Comparison of ENCODE assay signal across 18 mouse cellular contexts in genomic region chr7:64356661-64357060, GRCm38 (mm10). TPM values are rescaled to one million over a fixed set of nuclear protein-coding genes. Genes with fewer than 3 reads are reported as not detected.
DNase-seq lines count a peak whose midpoint lies in the region; ATAC-seq and TF ChIP-seq lines count a peak whose summit lies in the region.
"Had no signal": no experiment of that assay in that cellular context is flagged by ENCODE, and none has a peak within 500 bp of the region (broad histone marks: within the 10 kb centered on the region; RNA-seq: fewer than 3 reads in every experiment).

No protein-coding gene starts in this region.

- no peak for TF ChIP-seq POLR2A in testis, adult 2 months (IDR thresholded peaks at IDR 0.05; ENCODE audit: control insufficient read depth, low read depth, low read length)

- H3K4me1 ChIP-seq in liver, embryonic 16.5 days (ENCODE audit: control insufficient read depth, low read depth, low read length), result no peaks in the 10 kb centered on the region
- H3K4me1 ChIP-seq in liver, postnatal 0 days (ENCODE audit: insufficient read depth), result no peaks in the 10 kb centered on the region
- H3K4me1 ChIP-seq in testis, adult 2 months (ENCODE audit: control insufficient read depth, insufficient read depth, low read length), result no peaks in the 10 kb centered on the region; the same call in 1 of the 2 replicates
- H3K4me1 ChIP-seq: heart, embryonic 10.5 days had no signal

- H3K36me3 ChIP-seq in liver, embryonic 16.5 days (ENCODE audit: control insufficient read depth, insufficient read depth), result no peaks in the 10 kb centered on the region; the same call in 1 of the 2 replicates
- peaks cover 8% of the 10 kb centered on the region; the same call in 1 of the 2 replicates for H3K36me3 ChIP-seq in liver, postnatal 0 days (replicated peaks; ENCODE audit: insufficient read depth, low read length)
- H3K36me3 ChIP-seq in testis, adult 2 months (ENCODE audit: control insufficient read depth, insufficient read depth, low read length), result no peaks in the 10 kb centered on the region

- H3K9me3 ChIP-seq in liver, embryonic 16.5 days (replicated peaks; ENCODE audit: control insufficient read depth, low read length), result no peaks in the 10 kb centered on the region
- H3K9me3 ChIP-seq in liver, postnatal 0 days (ENCODE audit: low read length), result no peaks in the 10 kb centered on the region
- H3K9me3 ChIP-seq: forebrain, embryonic 10.5 days; forebrain, embryonic 13.5 days; heart, embryonic 10.5 days; heart, embryonic 13.5 days; hindbrain, embryonic 12.5 days; hindbrain, embryonic 15.5 days had no signal

- H3K4me2 ChIP-seq in liver, embryonic 16.5 days (ENCODE audit: low read depth, low read length), result no peak overlapping the region
- no peak overlapping the region for H3K4me2 ChIP-seq in liver, postnatal 0 days (ENCODE audit: low read depth, low read length)
- H3K4me2 ChIP-seq: forebrain, embryonic 13.5 days; heart, embryonic 13.5 days; hindbrain, embryonic 12.5 days; hindbrain, embryonic 15.5 days had no signal

- ATAC-seq in liver, embryonic 16.5 days (ENCODE audit: low read depth), result peak; percentile 15; the same call in 1 of the 2 replicates
- ATAC-seq in liver, postnatal 0 days, result no peak
- ATAC-seq in megakaryocyte progenitor cell, adult 5-6 weeks (replicated peaks; ENCODE audit: poor library complexity), result 0 out of 2 replicates have a peak, but pooled peaks have one; percentile 17
- ATAC-seq: CD4-positive, CD25-positive, alpha-beta regulatory T cell, adult 4 months; forebrain, embryonic 13.5 days; forebrain, embryonic 16.5 days had no signal

- TF ChIP-seq CTCF in layer of hippocampus, adult 2 months (conservative IDR thresholded peaks at IDR 0.05), result no peak
- TF ChIP-seq CTCF in liver, postnatal 0 days (IDR thresholded peaks at IDR 0.05; ENCODE audit: low read depth), result no peak
- no peak for TF ChIP-seq CTCF in testis, adult 2 months (IDR thresholded peaks at IDR 0.05; ENCODE audit: control insufficient read depth, insufficient read depth, insufficient replicate concordance, low read depth, low read length)

- H3K9ac ChIP-seq in liver, embryonic 16.5 days (ENCODE audit: low read depth, low read length), result no peak overlapping the region
- no peak overlapping the region for H3K9ac ChIP-seq in liver, postnatal 0 days (replicated peaks)
- H3K9ac ChIP-seq: forebrain, embryonic 13.5 days; heart, embryonic 13.5 days; hindbrain, embryonic 12.5 days; hindbrain, embryonic 15.5 days had no signal

- no peak for DNase-seq in layer of hippocampus, adult 2 months (ENCODE audit: low spot score in 2 of 2)
- no peak for DNase-seq in layer of hippocampus, adult 8-10 months (ENCODE audit: low spot score in 2 of 2)
- DNase-seq in liver, postnatal 0 days, result no peak
- no peak for DNase-seq in testis, postnatal 10 days (ENCODE audit: low spot score)
- DNase-seq in thymus, postnatal 36 days, result no peak
- DNase-seq: cerebellum, adult 8-10 months; gastrocnemius, postnatal 10 days had no signal

- no peak for TF ChIP-seq EP300 in liver, postnatal 0 days (IDR thresholded peaks at IDR 0.05; ENCODE audit: low read depth)

- H3K4me3 ChIP-seq in layer of hippocampus, adult 2 months, result peak overlapping the region; percentile 17; the same call in 1 of the 2 replicates
- no peak overlapping the region for H3K4me3 ChIP-seq in liver, embryonic 16.5 days (ENCODE audit: low read depth, low read length)
- H3K4me3 ChIP-seq in liver, postnatal 0 days (ENCODE audit: low read depth, low read length), result no peak overlapping the region
- no peak overlapping the region for H3K4me3 ChIP-seq in testis, adult 2 months (ENCODE audit: control insufficient read depth, low read depth, low read length)
- H3K4me3 ChIP-seq: forebrain, embryonic 10.5 days; forebrain, embryonic 13.5 days; heart, embryonic 10.5 days; heart, embryonic 13.5 days; hindbrain, embryonic 12.5 days; hindbrain, embryonic 15.5 days had no signal

- WGBS in liver, embryonic 16.5 days (ENCODE audit: insufficient replicate concordance), result 71% methylated on average over 5 of the region's 5 CpGs
- 77% methylated on average over 5 of the region's 5 CpGs for WGBS in liver, postnatal 0 days (ENCODE audit: insufficient replicate concordance)

- H3K27ac ChIP-seq in layer of hippocampus, adult 2 months, result peak overlapping the region; percentile 91
- no peak overlapping the region for H3K27ac ChIP-seq in liver, embryonic 16.5 days (ENCODE audit: low read length)
- H3K27ac ChIP-seq in liver, postnatal 0 days (ENCODE audit: low read depth), result no peak overlapping the region
- H3K27ac ChIP-seq in testis, adult 2 months (ENCODE audit: control insufficient read depth, insufficient read depth, low read depth, low read length), result peak overlapping the region; percentile 33
- H3K27ac ChIP-seq: forebrain, embryonic 10.5 days; forebrain, embryonic 13.5 days; heart, embryonic 10.5 days; heart, embryonic 13.5 days; hindbrain, embryonic 12.5 days; hindbrain, embryonic 15.5 days had no signal

- no peaks in the 10 kb centered on the region for H3K27me3 ChIP-seq in liver, embryonic 16.5 days (ENCODE audit: control insufficient read depth, insufficient read depth, low read depth, low read length)
- no peaks in the 10 kb centered on the region for H3K27me3 ChIP-seq in liver, postnatal 0 days (ENCODE audit: insufficient read depth, low read length)
- H3K27me3 ChIP-seq in testis, adult 2 months (ENCODE audit: control insufficient read depth, insufficient read depth, low read length), result no peaks in the 10 kb centered on the region
- H3K27me3 ChIP-seq: forebrain, embryonic 13.5 days; heart, embryonic 13.5 days; hindbrain, embryonic 12.5 days; hindbrain, embryonic 15.5 days had no signal

RNA-seq across cellular contexts. Expression of gene Fan1, which starts 17.2 kb away (rescaled TPM):
- 10 to 100 TPM; 13.3 to 14.0 TPM for total RNA-seq in layer of hippocampus, adult 2 months (2021)
- total RNA-seq in layer of hippocampus, adult 8-10 months (2022), result 10 to 100 TPM; 12.8 to 16.6 (median 14.0) TPM
- 1.3 and 1.5 TPM in 2 replicates for polyA plus RNA-seq in liver, embryonic 16.5 days (2015; fragmentation: Nextera tagmentation; extraction: Ambion mirVana)
- 1.5 and 1.6 TPM in 2 replicates for polyA plus RNA-seq in liver, postnatal 0 days (2015; fragmentation: Nextera tagmentation; extraction: Ambion mirVana)
- polyA plus RNA-seq in testis, adult 2 months (2012; rRNA removed), result 1.4 and 1.6 TPM in 2 replicates
- 1.9 and 3.2 TPM in 2 replicates for total RNA-seq in megakaryocyte progenitor cell, adult 5-6 weeks (2015)
- 4.8 and 5.0 TPM in 2 replicates for total RNA-seq in megakaryocyte progenitor cell, adult 5-6 weeks (2017)

RNA-seq across cellular contexts. Expression of gene Mphosph10, which starts 35.4 kb away (rescaled TPM):
- total RNA-seq in layer of hippocampus, adult 2 months (2021), result 10 to 100 TPM; 22.9 to 26.1 TPM
- 10 to 100 TPM; 19.9 to 25.9 (median 22.9) TPM for total RNA-seq in layer of hippocampus, adult 8-10 months (2022)
- polyA plus RNA-seq in liver, embryonic 16.5 days (2015; fragmentation: Nextera tagmentation; extraction: Ambion mirVana), result 15.1 and 16.6 TPM in 2 replicates
- 17.0 and 17.6 TPM in 2 replicates for polyA plus RNA-seq in liver, postnatal 0 days (2015; fragmentation: Nextera tagmentation; extraction: Ambion mirVana)
- polyA plus RNA-seq in testis, adult 2 months (2012; rRNA removed), result 2.0 and 2.5 TPM in 2 replicates
- total RNA-seq in megakaryocyte progenitor cell, adult 5-6 weeks (2015), result 99.9 and 108 TPM in 2 replicates
- total RNA-seq in megakaryocyte progenitor cell, adult 5-6 weeks (2017), result 130 and 173 TPM in 2 replicates

RNA-seq across cellular contexts. Expression of gene Mcee, which starts 35.7 kb away (rescaled TPM):
- 10 to 100 TPM; 50.0 to 51.5 TPM for total RNA-seq in layer of hippocampus, adult 2 months (2021)
- total RNA-seq in layer of hippocampus, adult 8-10 months (2022), result 10 to 100 TPM; 42.3 to 49.6 (median 44.7) TPM
- 51.3 and 56.6 TPM in 2 replicates for polyA plus RNA-seq in liver, embryonic 16.5 days (2015; fragmentation: Nextera tagmentation; extraction: Ambion mirVana)
- 101 and 118 TPM in 2 replicates for polyA plus RNA-seq in liver, postnatal 0 days (2015; fragmentation: Nextera tagmentation; extraction: Ambion mirVana)
- polyA plus RNA-seq in testis, adult 2 months (2012; rRNA removed), result 4.9 and 5.9 TPM in 2 replicates
- 98.9 and 122 TPM in 2 replicates for total RNA-seq in megakaryocyte progenitor cell, adult 5-6 weeks (2015)
- 145 and 155 TPM in 2 replicates for total RNA-seq in megakaryocyte progenitor cell, adult 5-6 weeks (2017)

Comparison
In these comparisons a context has a peak if more than half of its experiments do, and no peak if none do; other contexts are left out.
1. H3K27ac ChIP-seq: peak in layer of hippocampus, adult 2 months (single experiment) and testis, adult 2 months (single experiment); none in liver, embryonic 16.5 days (single experiment) and liver, postnatal 0 days (single experiment).